Mouse (Mus musculus) midbrain, embryonic 16.5 days (tissue): ENCODE data around the gene Inpp5f. TPM values are rescaled to one million over a fixed set of nuclear protein-coding genes. Genes with fewer than 3 reads are reported as not detected.

Experiments used
- ATAC-seq: fragments of 200-750 bp; cut with Nextera tagmentation; 2 replicates; pipeline ENCODE4 v1.8.0; 2017; ENCODE audit warnings: moderate TSS enrichment
- H3K27ac ChIP-seq: fragments of 300-500 bp; sonication (generic); 2 replicates; pipeline ENCODE4 v1.5.1; 2014; ENCODE audit warnings: mild to moderate bottlenecking, low read length, mixed read lengths
- H3K27me3 ChIP-seq: fragments of 300-500 bp; sonication (generic); 2 replicates; pipeline ENCODE4 v1.6.1; 2014; ENCODE audit warnings: low read depth, low read length, mixed read lengths; ENCODE audit not compliant: control insufficient read depth, insufficient read depth
- H3K36me3 ChIP-seq: fragments of 300-500 bp; sonication (generic); 2 replicates; pipeline ENCODE4 v1.6.1; 2014; ENCODE audit warnings: mild to moderate bottlenecking, low read length, moderate library complexity, mixed read lengths; ENCODE audit not compliant: control insufficient read depth, insufficient read depth
- H3K4me1 ChIP-seq: fragments of 300-500 bp; sonication (generic); 2 replicates; pipeline ENCODE4 v1.6.1; 2014; ENCODE audit warnings: mild to moderate bottlenecking, low read length, mixed read lengths; ENCODE audit not compliant: control insufficient read depth, insufficient read depth
- H3K4me2 ChIP-seq: fragments of 300-500 bp; sonication (generic); 2 replicates; pipeline ENCODE4 v1.6.1; 2014; ENCODE audit warnings: mild to moderate bottlenecking, low read length, mixed read lengths
- H3K4me3 ChIP-seq: fragments of 300-500 bp; sonication (generic); 2 replicates; pipeline ENCODE4 v1.5.1; 2014; ENCODE audit warnings: low read depth, mild to moderate bottlenecking, low read length, moderate library complexity, mixed read lengths
- H3K9ac ChIP-seq: fragments of 300-500 bp; sonication (generic); 2 replicates; pipeline ENCODE4 v1.6.1; 2014; ENCODE audit warnings: low read depth, low read length, mixed read lengths
- H3K9me3 ChIP-seq: fragments of 300-500 bp; sonication (generic); replicated peaks from 2 replicates; pipeline ENCODE4 v1.6.1; 2014; ENCODE audit warnings: mild to moderate bottlenecking, low read length, mixed read lengths; ENCODE audit not compliant: control insufficient read depth, poor library complexity, severe bottlenecking
- WGBS: fragments of 180-500 bp; shearing (Covaris S2); extraction: QIAGEN DNeasy Blood & Tissue Kit; methylation state at CpG from one replicate; pipeline ENCODE4 v1.1.7; 2014; 5-methylcytosine and 5-hydroxymethylcytosine counted together
- polyA plus RNA-seq: library from polyadenylated mRNA; unstranded; fragments of >200 nt; fragmentation: Nextera tagmentation; extraction: Ambion mirVana; gene quantifications from 2 replicates; pipeline ENCODE4 v1.2.1, GENCODE M21; 2015

Inpp5f gene
- polyA plus RNA-seq, 1 experiment from 2014 or later = 536 TPM

DNA sequence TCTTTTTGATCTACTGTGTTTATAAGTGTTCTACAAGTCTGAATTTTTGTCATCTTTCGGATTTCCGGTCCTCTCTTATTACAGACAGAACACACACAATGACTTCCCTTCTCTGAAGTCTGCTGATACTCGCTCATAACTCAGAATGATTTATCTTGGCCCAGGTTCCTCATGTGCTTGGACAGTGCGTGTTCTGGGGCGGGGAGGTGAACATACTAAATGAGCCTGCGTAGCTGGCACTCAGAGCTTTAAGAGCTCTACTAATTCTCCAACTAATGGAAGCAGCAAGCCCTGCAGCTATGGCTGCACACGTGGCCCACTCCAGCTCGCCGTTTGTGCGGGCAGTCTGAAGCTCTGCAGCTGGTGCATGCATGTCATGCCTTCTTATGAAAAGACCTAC, 117.6 kb downstream of the Inpp5f start:
- H3K4me3 ChIP-seq = no peak overlapping the region
- no peaks in the 10 kb centered on the region for H3K36me3 ChIP-seq
- H3K4me2 ChIP-seq = no peak overlapping the region
- no peak for ATAC-seq
- H3K27ac ChIP-seq = no peak overlapping the region
- H3K27me3 ChIP-seq = no peaks in the 10 kb centered on the region
- peaks cover 8% of the 10 kb centered on the region for H3K4me1 ChIP-seq
- WGBS = 90% methylated on average over 10 of the region's 10 CpGs
- H3K9me3 ChIP-seq = no peaks in the 10 kb centered on the region
- no peak overlapping the region for H3K9ac ChIP-seq

DNA sequence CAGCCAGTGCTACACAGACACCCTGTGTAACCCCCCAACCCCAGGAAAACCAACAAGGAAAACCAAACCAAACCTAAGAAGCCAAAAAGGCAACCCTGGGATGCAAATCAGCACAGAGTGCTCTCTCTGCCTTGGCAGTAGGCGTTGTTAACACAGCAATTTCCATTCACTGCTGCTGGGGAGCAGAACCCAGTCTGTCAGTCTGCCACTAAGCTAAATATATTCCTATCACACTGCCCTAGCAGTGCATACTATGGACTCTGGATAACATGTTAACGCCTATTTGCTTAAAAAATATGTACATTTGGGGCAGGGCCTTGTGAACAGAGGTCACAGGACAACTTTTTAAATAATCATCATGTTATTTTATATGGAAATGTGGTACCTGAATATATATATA, 120.5 kb downstream of the Inpp5f start:
- H3K4me3 ChIP-seq = no peak overlapping the region
- no peak overlapping the region for H3K4me2 ChIP-seq
- no peaks in the 10 kb centered on the region for H3K9me3 ChIP-seq
- H3K36me3 ChIP-seq = no peaks in the 10 kb centered on the region
- peaks cover 5% of the 10 kb centered on the region; the same call in 1 of the 2 replicates for H3K4me1 ChIP-seq
- WGBS = 89% methylated on average over 2 of the region's 2 CpGs
- no peak for ATAC-seq
- no peak overlapping the region for H3K27ac ChIP-seq
- no peaks in the 10 kb centered on the region for H3K27me3 ChIP-seq
- no peak overlapping the region for H3K9ac ChIP-seq

DNA sequence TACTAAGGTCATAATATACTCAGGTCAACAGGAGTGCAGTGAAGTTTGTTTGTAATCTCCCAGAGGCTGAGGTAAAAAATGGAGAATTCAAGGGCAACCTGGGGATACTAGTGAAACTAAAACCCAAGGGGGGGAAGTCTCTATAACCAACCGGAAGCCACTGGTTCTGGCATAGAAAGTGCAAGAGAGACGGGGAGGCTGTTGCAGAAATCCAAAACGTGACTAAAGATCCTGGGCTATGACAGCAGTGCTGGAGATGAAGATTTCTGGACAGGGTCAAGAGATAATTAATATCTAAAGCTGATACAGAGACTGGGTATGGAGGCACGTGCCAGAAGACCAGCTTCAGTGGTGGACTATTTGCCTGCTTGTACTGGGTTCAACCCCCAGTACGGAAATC, 126.9 kb downstream of the Inpp5f start:
- H3K4me3 ChIP-seq = no peak overlapping the region
- no peak for ATAC-seq
- 81% methylated on average over 5 of the region's 5 CpGs for WGBS

DNA sequence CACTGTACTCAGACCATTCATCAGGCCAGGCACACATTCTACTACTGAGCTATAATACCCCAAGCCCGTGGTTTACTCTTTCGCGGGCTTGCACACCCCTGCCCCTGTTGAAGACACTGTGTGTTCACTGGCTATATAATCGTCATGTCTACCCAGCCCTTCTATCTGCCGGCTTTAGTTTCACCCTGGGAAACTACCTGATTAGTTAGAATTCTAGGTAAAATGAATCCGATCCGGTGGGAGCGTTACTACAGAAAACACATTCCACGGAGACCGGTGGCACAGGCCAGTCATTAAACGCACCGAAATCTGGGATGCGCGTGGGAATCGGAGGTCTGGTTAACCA, 128.0 kb downstream of the Inpp5f start:
- Histone ChIP-seq H3K9ac (peak overlapping the region; percentile 98), H3K36me3 (no peaks in the 10 kb centered on the region), H3K4me2 (peak overlapping the region; percentile 85), H3K27ac (no peak overlapping the region), H3K27me3 (no peaks in the 10 kb centered on the region; the same call in 1 of the 2 replicates), H3K4me3 (peak overlapping the region; percentile 96), H3K4me1 (peaks cover 22% of the 10 kb centered on the region), H3K9me3 (no peaks in the 10 kb centered on the region)
- WGBS = under 1% methylated on average over 15 of the region's 15 CpGs
- ATAC-seq = no peak

More for the DNA sequence above, 126.9 kb downstream of the Inpp5f start:
- no peak overlapping the region for H3K27ac ChIP-seq
- peak overlapping the region; percentile 85 for H3K4me2 ChIP-seq
- H3K36me3 ChIP-seq = no peaks in the 10 kb centered on the region
- no peaks in the 10 kb centered on the region; the same call in 1 of the 2 replicates for H3K27me3 ChIP-seq
- no peaks in the 10 kb centered on the region for H3K9me3 ChIP-seq
- H3K9ac ChIP-seq = no peak overlapping the region
- peaks cover 20% of the 10 kb centered on the region for H3K4me1 ChIP-seq

DNA sequence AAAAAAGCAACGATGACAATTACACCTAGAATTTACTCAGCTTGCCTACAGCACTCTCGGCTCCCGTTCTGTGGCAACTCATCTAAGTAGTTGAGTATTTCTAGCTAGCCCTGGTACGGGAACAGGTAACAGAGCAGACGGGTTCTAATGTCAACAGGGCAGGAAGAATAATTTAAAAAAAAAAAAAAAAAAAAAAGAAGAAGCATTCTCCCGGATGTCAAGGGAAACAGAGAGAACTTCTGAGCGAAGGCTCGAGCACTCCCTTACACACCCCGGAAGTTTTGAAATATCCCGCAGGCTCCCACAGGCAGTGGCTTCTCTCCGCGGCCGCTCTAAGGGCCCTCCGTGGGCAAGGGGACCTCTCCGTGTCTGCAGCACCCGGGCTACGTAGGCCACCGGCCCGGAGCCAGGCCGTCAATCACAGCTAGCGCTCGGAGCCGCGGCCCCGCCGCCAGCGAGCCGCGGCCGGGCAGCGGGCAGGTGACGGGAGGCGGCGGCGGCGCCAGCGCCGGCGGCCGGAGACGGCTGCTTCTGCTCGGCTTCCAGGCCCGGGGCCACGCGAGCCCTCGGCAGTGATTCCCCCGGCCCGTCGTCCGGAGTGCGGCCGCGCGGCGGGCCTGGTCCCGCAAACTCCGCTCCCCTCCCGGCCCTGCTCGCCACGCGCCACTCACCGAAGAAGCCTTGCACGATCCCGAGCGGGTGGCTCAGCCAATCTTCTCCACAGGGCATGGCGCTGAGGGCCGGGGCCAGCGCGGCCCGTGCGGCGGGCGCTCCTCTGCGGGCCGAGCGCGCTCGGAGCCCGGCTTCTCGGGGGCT, 128.5 kb downstream of the Inpp5f start:
- Histone ChIP-seq H3K36me3 (no peaks in the 10 kb centered on the region), H3K9me3 (no peaks in the 10 kb centered on the region), H3K4me2 (peak overlapping the region; percentile 85), H3K4me3 (peak overlapping the region; percentile 96), H3K9ac (peak overlapping the region; percentile 98), H3K27me3 (no peaks in the 10 kb centered on the region; the same call in 1 of the 2 replicates), H3K4me1 (peaks cover 24% of the 10 kb centered on the region), H3K27ac (peak overlapping the region; percentile 92)
- under 1% methylated on average over 68 of the region's 80 CpGs for WGBS
- ATAC-seq = peak; percentile 43

DNA sequence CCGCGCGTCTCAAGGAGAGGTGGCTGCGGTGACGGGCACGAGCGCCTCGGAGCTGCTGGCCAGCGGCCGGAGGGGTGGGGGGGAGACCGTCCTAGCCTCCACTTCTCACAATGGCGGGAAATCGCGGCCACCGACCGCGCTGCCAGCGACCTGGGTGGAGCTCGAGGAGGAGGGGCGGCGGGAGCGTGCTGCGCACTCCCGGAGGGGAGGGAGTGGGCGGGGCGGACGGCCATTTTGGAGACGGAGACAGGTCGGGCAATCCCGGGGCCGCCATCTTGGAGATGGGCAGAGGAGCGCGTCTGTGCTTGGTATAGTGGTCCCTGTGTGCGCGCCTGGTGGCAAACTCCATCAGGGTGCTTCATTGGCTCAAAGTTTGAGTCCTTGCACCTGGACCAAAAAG, 129.2 kb downstream of the Inpp5f start, which contains the start of gene Mcmbp:
Gene Mcmbp (minus strand): TSS at position 162 of the 400 bp plus-strand sequence.
- Histone ChIP-seq H3K9me3 (no peaks in the 10 kb centered on the region), H3K27me3 (no peaks in the 10 kb centered on the region; the same call in 1 of the 2 replicates), H3K4me1 (peaks cover 25% of the 10 kb centered on the region), H3K4me3 (peak within 1 kb of the TSS; percentile 96), H3K36me3 (no peaks in the 10 kb centered on the region), H3K9ac (peak within 1 kb of the TSS; percentile 98), H3K4me2 (peak within 1 kb of the TSS; percentile 85), H3K27ac (peak within 1 kb of the TSS; percentile 92)
- 1% methylated on average over 28 of the region's 35 CpGs for WGBS
- ATAC-seq = peak; percentile 86

DNA sequence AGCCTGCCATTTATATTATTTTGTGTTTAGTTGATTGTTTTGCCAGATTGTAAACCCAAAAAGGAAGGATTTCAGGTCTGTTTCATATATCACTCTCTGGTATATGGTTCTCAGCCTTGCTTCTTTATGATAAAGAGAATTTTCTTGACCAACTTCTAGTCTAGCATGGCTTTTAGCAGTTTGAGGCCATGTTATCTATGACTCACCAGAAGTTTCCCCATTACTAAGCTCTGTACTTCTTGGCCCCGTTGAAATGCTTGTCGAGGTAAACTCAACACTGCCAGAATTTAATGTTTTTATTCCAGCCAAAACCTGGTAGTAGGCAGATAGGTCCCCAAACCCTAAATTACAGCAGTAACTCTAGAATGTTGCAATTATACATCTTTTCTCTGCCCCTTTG, 132.8 kb downstream of the Inpp5f start:
- WGBS = 63% methylated on average over 2 of the region's 2 CpGs
- H3K36me3 ChIP-seq = no peaks in the 10 kb centered on the region
- no peaks in the 10 kb centered on the region; the same call in 1 of the 2 replicates for H3K27me3 ChIP-seq
- peak overlapping the region; percentile 68; the same call in 1 of the 2 replicates for H3K9ac ChIP-seq
- H3K4me3 ChIP-seq = peak overlapping the region; percentile 98
- H3K27ac ChIP-seq = peak overlapping the region; percentile 86
- H3K4me1 ChIP-seq = peaks cover 33% of the 10 kb centered on the region
- H3K9me3 ChIP-seq = no peaks in the 10 kb centered on the region
- ATAC-seq = no peak
- peak overlapping the region; percentile 69 for H3K4me2 ChIP-seq

DNA sequence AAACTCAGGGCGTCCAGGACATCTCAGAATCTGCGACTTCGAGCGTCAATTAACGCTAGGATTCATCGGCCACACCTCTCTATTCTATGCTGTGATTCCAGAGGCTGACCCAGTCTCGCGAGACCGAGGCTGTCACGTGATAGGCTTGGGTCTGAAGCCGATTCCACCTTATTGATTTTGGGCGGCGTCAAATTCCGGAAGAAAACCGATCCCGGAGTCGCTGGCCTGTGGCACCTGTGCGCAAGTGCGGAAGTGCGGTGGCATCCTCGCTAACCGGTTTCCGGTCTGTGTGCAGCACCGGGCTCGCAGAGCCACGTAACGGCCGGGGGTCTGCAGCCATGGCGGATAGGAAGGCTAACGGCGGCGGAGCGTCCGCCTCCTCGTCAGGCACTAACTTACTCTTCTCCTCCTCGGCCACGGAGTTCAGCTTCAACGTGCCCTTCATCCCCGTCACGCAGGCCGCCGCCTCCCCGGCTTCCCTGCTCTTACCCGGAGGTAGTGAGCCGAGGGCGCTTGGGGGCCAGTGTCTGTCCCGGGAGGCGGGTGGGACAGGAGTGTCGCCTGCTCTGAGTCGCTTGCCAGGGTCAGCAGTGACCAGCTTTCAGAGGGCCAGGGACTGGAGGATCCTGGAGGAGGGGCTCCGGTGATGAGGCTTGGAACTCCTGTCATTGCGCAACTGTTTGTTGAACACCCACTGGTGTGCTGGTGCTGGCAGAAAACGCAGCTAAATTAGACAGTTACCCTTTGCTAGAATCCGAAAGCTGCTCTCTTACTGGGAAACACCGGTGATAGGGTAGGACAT, 133.8 kb downstream of the Inpp5f start, which contains the start of gene Sec23ip:
Gene Sec23ip (plus strand): TSS at position 260 of the 802 bp plus-strand sequence.
- under 1% methylated on average over 55 of the region's 55 CpGs for WGBS
- peak; percentile 92 for ATAC-seq
- Histone ChIP-seq H3K9ac (peak within 1 kb of the TSS; percentile 97), H3K9me3 (no peaks in the 10 kb centered on the region), H3K4me2 (peak within 1 kb of the TSS; percentile 97), H3K27me3 (no peaks in the 10 kb centered on the region; the same call in 1 of the 2 replicates), H3K4me3 (peak within 1 kb of the TSS; percentile 98), H3K27ac (peak within 1 kb of the TSS; percentile 86), H3K36me3 (no peaks in the 10 kb centered on the region), H3K4me1 (peaks cover 33% of the 10 kb centered on the region)
